Mouse (Mus musculus) Patski (cell line): ENCODE data around the gene Adra1d. TPM values are rescaled to one million over a fixed set of nuclear protein-coding genes. Genes with fewer than 3 reads are reported as not detected.
A peak's percentile ranks its signal among the peaks of the same experiment; 100 is the strongest.

ENCODE experiments used
- ATAC-seq: fragments of 100-300 bp; one replicate; pipeline ENCODE4 v1.8.0; 2021
- CTCF ChIA-PET: fragments of 350-600 bp; sonication (Branson Sonifier 250); formaldehyde crosslinking; loops from one replicate; lab custom pipeline; 2022; ENCODE audit warnings: inconsistent platforms; lab: Charles Lee
- POLR2A ChIA-PET: fragments of 350-600 bp; sonication (Branson Sonifier 250); formaldehyde crosslinking; loops from one replicate; lab custom pipeline; 2022; ENCODE audit warnings: antibody characterized with exemption, inconsistent platforms; lab: Charles Lee
- DNase-seq: peaks from one replicate; pipeline ENCODE4 v3.0.0-alpha.2; 2011; ENCODE audit warnings: low read depth, low spot score
- H3K27me3 ChIP-seq: fragments of 371-371 bp; one replicate; pipeline ENCODE4 v1.5.1; 2021
- CTCF ChIP-seq: fragments of 100-300 bp; IDR thresholded peaks from one replicate; pipeline ENCODE4 v1.5.1; 2021
- in situ Hi-C: fragments of 300-500 bp; cut with MboI; formaldehyde crosslinking; loops from 3 replicates; pipeline ENCODE4 v1.11.1; 2018; ENCODE audit warnings: low pct_unique_long_range_greater_than_20kb, mixed read lengths
- polyA plus RNA-seq: library from polyadenylated mRNA; unstranded; gene quantifications from one replicate; pipeline ENCODE4 v1.2.3, GENCODE M21; 2021

Adra1d gene
- 7.8 TPM for polyA plus RNA-seq

DNA sequence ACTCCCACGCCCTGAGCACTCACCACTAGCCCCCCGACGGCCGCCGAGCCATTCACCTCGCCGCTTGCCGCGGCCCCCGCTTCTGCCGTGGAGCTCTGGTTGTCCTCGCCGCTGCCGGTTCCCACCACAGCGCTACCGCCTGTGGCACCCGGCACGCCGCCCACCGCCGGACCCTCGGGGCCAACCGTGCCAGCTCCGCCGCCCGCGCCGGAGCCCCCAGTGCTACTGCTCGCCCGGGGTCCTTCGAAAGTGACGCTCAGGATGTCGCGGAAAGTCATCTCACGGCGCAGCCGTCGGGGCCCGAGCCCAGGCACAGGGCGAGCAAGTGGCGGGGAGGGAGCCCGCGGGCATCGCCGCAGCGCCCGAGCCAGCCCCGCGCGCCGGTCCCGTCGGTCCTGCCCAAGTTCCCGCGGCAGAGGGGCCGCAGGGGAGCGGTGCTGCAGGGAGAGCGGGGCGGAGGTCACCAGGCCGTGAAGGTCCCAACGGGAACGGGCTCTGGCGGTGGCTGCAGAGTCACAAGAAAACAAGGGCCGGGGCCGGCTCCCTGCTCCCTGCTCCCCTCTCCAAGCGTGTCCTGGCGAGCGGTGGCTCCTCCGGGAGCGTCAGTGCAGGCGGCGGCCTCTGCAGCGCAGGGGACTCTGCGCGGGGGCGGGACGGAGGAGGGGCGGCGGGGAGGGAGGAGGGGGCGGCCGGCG is at the start of gene Adra1d:
TSS of gene Adra1d (minus strand) at position 393 of the 695 bp plus-strand sequence.
- no peak for TF ChIP-seq CTCF
- ATAC-seq (peak; percentile 37), DNase-seq (no peak)
- ChIA-PET POLR2A (interaction anchor here (0.6 to 1.0 kb wide), 2 partner anchors 93 to 209 kb away, joined by 3 read pairs; no protein-coding TSS in a partner anchor), CTCF (interaction anchor here (0.7 to 1.3 kb wide), 3 partner anchors 17 to 250 kb away, joined by 3 read pairs; no protein-coding TSS in a partner anchor)
- in situ Hi-C loops = loop anchor here (25.0 kb wide), 1 partner anchor 375 kb away; no protein-coding TSS in a partner anchor
- no peaks in the 10 kb centered on the region for H3K27me3 ChIP-seq

DNA sequence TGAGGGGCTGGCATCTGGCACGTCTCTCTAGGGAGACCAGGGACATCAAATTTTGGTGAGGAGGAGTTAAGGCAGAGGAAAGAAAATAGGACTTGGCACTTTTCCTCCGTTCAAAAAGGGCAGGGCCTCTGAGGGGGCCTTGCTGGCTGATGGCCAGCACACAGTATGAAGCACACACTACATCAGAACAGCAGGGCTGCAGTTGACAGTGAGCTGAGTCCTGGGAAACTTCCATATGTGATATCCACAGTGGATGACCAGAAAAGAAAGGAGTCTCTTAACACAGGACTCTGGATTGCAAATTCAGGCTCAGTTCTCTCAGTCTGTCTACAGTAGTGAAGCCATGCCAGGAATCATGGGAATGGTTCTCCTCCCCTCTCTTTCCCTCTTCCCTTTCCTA is 39.8 kb upstream of the Adra1d start:
- ATAC-seq (no peak), DNase-seq (no peak)
- in situ Hi-C loops = no loop called here
- ChIA-PET POLR2A (interaction anchor here (0.7 to 1.2 kb wide), 2 partner anchors 20 to 168 kb away, joined by 3 read pairs; no protein-coding TSS in a partner anchor), CTCF (no interaction called here)
- no peak for TF ChIP-seq CTCF
- H3K27me3 ChIP-seq = no peaks in the 10 kb centered on the region

- POLR2A ChIA-PET = no interaction called here
- in situ Hi-C loops = no loop called here
- no peak for TF ChIP-seq CTCF
- no peaks in the 10 kb centered on the region for H3K27me3 ChIP-seq
- DNase-seq = no peak
- CTCF ChIA-PET = no interaction called here
- ATAC-seq = no peak
These were observed 32.8 kb upstream of the Adra1d start for GRCm38 (mm10) chr2:131594871-131595270.

DNA sequence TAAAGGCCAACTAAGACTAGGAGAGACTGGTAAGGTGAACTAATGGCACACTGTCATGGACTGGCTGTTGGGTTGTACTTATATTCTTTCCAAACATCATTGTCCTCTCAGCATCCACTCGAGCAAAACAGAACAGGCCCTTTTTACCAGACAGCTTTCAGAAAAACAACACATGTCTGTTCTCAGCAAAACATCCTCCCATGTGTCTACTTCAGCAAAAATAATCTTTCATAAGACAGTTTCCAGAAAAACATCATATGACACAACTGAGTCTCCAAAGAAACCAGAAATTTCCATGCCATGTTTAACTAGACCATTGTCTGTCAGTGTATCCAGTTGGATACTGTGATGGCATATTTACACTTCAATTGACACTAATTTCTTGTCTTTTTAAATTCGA is 25.4 kb upstream of the Adra1d start:
- no peaks in the 10 kb centered on the region for H3K27me3 ChIP-seq
- ChIA-PET POLR2A (no interaction called here), CTCF (interaction anchor here (1.6 kb wide), 1 partner anchor 14 kb away, joined by 4 read pairs; no protein-coding TSS in a partner anchor)
- in situ Hi-C loops = no loop called here
- no peak for TF ChIP-seq CTCF
- ATAC-seq (no peak), DNase-seq (no peak)

DNA sequence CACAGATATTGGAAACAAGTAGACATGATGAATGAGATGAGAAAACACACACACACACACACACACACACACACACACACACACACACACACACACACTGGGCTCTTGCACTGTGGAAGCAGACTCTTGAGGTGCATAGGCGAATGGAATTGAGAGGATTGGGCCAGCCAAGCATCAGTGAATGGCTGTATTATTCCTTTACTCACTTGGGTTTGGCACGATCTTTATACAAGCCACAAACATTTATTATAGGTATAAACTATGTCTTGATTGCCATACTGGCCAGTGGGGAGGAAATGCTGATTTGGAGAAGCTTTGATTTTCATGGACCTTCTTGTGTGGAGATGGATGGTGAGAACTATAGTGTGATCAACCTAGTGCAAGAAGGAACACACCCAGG is 19.4 kb upstream of the Adra1d start:
- no peak for DNase-seq
- POLR2A ChIA-PET = no interaction called here
- in situ Hi-C loops = no loop called here
- no peak for ATAC-seq
- no peaks in the 10 kb centered on the region for H3K27me3 ChIP-seq
- no peak for TF ChIP-seq CTCF
- CTCF ChIA-PET = no interaction called here

- DNase-seq = peak; percentile 55
- peak; percentile 83 for ATAC-seq
These were observed 571 bp upstream of the Adra1d start for GRCm38 (mm10) chr2:131562586-131563122.

DNA sequence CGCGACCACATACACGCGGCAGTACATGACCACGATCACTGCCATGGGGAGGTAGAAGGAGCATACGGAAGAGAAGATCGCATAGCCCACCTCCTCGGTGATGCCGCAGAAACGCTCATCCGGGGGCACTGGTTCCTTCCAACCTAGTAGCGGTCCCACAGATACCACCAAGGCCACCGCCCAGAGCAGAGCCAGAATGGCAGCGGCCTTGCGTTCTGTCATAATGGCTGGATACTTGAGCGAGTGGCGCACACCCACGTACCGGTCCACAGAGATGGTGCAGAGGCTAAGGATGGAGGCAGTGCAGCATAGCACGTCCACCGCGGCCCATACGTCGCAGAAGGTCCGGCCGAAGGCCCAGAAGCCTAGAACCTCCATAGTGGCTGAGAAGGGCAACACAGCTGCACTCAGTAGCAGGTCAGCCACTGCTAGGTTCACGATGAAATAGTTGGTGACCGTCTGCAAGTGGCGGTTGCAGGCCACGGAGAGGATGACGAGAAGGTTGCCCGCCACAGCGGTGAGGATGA is 676 bp downstream of the Adra1d start:
- ChIA-PET CTCF (interaction anchor here (1.2 to 1.3 kb wide), 2 partner anchors 17 to 251 kb away, joined by 3 read pairs; no protein-coding TSS in a partner anchor), POLR2A (interaction anchor here (0.6 kb wide), 1 partner anchor 93 kb away, joined by 3 read pairs; no protein-coding TSS in a partner anchor)
- H3K27me3 ChIP-seq = no peaks in the 10 kb centered on the region
- ATAC-seq = no peak
- in situ Hi-C loops = loop anchor here (25.0 kb wide), 1 partner anchor 376 kb away; no protein-coding TSS in a partner anchor
- DNase-seq = no peak
- no peak for TF ChIP-seq CTCF

More at GRCm38 (mm10) chr2:131562586-131563122, 571 bp upstream of the Adra1d start:
- no peaks in the 10 kb centered on the region for H3K27me3 ChIP-seq
- no peak for TF ChIP-seq CTCF
- CTCF ChIA-PET = interaction anchor here (0.7 to 1.3 kb wide), 3 partner anchors 18 to 250 kb away, joined by 3 read pairs; no protein-coding TSS in a partner anchor
- POLR2A ChIA-PET = interaction anchor here (1.0 kb wide), 1 partner anchor 208 kb away, joined by 3 read pairs; no protein-coding TSS in a partner anchor
- in situ Hi-C loops = loop anchor here (25.0 kb wide), 1 partner anchor 375 kb away; no protein-coding TSS in a partner anchor

DNA sequence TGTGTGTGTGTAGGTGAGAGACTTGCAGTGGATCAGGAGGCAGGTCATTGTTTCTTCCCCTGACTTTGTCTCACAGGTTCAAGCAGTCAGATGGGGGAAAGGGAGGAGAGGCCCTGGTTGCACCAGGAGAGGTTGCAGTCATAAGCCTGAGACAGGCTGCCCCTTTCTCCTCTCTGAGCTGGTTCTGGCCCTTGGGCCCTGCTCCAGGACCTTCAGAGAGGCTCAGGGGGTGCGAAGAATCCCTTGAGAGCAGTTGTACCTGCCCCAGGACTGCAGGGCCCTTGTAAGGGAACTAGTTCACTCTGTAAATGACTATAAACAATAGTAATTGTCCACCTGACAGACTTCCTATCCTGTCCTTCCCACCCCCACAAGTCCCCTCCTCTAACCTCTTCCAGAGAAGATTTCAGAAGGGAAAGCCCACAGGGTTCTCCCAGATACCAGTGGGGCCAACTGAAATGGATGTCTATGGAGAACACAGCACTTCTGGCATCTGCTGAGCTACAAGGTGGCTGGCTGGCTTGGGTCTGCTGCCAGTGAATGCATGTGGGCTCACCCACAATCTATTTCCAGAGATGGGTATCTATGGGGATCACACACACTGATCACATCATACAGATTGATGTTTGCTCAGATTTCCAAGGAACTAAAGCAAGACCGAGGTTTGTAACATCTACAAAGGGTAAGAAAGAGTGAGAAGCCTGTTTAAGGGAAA is 1.7 kb downstream of the Adra1d start:
- POLR2A ChIA-PET = interaction anchor here (0.5 kb wide), 1 partner anchor 18 kb away, joined by 3 read pairs; no protein-coding TSS in a partner anchor

DNA sequence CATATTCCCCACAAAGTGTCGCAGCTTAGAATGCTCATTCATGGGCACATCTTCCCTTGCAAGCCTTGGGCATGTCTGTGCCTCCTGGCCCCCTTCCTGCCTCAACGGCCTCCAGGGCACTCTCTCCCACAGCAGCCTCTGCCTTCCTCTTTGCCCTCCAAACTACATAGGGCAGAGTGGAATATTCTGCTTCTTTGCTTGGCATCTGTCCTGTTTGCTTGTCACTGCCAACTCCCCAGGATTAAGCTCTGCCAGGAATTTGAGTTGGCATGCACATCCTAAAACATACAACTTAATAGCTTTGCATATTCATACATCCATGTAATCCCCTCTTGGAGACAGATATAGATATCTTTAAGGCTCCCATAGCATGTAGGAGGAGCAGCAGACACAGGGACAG is 4.2 kb downstream of the Adra1d start:
- no peaks in the 10 kb centered on the region for H3K27me3 ChIP-seq
- in situ Hi-C loops = loop anchor here (25.0 kb wide), 1 partner anchor 379 kb away; no protein-coding TSS in a partner anchor
- ChIA-PET POLR2A (interaction anchor here (1.2 kb wide), 1 partner anchor 9 kb away, joined by 4 read pairs; no protein-coding TSS in a partner anchor), CTCF (interaction anchor here (1.0 kb wide), 1 partner anchor 15 kb away, joined by 3 read pairs; no protein-coding TSS in a partner anchor)
- ATAC-seq (no peak), DNase-seq (no peak)
- no peak for TF ChIP-seq CTCF

More for the DNA sequence above, 1.7 kb downstream of the Adra1d start:
- no peaks in the 10 kb centered on the region for H3K27me3 ChIP-seq
- CTCF ChIA-PET = interaction anchor here (1.3 kb wide), 1 partner anchor 15 kb away, joined by 4 read pairs; no protein-coding TSS in a partner anchor
- in situ Hi-C loops = loop anchor here (25.0 kb wide), 1 partner anchor 377 kb away; no protein-coding TSS in a partner anchor
- no peak for TF ChIP-seq CTCF
- ATAC-seq (no peak), DNase-seq (no peak)
